Mouse (Mus musculus) c-Kit-negative CD71-positive TER-119-positive erythroid progenitor cells, embryonic 14.5 days (primary cell): ENCODE results near the gene Ccdc163.
A peak's percentile ranks its signal among the peaks of the same experiment; 100 is the strongest.

Source experiments
- DNase-seq: peaks from one replicate; pipeline ENCODE4 v3.0.0-alpha.2; 2013; ENCODE audit warnings: low read depth, low spot score

Ccdc163 gene

DNA sequence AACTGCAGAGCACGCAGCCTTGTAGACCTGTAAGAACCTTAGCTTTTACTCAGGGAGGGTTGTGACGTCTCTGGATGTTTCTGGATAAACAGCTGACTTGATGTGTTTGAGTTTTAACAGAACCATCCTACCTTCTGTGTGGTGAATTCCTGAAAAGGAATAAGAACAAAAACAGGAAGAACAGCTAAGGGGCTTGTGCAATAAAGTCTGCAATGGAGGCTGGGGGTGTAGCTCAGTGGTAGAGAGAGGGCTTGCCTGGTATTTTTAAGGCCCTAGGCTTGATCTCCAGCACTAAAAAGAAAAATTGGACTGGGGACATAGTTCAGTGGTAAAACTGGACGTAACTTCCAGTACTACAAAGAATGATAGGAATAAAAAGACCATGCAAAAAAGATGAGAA is 68.8 kb downstream of the Ccdc163 start:
- DNase-seq, result no peak

DNA sequence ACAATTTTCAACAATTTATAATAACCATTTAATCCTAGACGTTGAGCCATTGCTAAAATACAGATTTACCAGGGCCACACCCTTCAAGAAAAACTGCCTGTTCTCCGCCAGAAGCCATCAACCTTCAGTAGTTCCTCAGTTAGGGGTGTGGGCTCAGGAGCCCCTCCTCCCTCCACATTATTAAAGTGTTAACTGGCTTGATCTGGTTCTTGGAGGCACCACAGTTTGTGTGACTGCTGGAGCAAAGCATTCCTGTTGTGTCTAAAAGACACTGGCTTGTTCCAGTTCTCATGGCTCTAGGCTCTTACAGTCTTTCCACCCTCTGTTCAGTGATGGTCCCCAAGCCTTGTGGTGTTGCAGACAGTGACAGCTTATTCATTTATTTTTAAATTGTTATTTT is 72.2 kb downstream of the Ccdc163 start:
- no peak for DNase-seq

GRCm38 (mm10) chr4:116781366-116781765 is 73.1 kb downstream of the Ccdc163 start:
- DNase-seq, result no peak

- DNase-seq, result no peak
Observed at GRCm38 (mm10) chr4:116782171-116782570, 73.9 kb downstream of the Ccdc163 start.

DNA sequence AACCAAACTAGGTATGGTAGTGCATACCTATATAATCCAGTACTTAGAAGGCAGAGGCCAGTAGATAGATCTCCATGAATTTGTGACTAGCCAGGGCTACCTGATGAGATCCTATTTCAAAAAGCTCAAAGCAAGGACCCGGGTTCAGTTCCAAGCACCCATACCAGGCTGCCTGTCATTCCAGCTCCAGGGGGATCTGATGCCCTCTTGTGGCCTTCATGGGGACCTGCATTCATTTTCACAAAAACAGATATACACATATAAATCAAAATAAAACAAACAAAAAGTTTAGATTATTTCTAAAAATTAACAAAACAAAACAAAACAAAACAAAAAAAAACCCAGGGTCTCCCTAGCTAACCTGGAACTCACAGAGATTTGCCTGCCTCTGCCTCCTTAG is 78.3 kb downstream of the Ccdc163 start:
- no peak for DNase-seq

DNA sequence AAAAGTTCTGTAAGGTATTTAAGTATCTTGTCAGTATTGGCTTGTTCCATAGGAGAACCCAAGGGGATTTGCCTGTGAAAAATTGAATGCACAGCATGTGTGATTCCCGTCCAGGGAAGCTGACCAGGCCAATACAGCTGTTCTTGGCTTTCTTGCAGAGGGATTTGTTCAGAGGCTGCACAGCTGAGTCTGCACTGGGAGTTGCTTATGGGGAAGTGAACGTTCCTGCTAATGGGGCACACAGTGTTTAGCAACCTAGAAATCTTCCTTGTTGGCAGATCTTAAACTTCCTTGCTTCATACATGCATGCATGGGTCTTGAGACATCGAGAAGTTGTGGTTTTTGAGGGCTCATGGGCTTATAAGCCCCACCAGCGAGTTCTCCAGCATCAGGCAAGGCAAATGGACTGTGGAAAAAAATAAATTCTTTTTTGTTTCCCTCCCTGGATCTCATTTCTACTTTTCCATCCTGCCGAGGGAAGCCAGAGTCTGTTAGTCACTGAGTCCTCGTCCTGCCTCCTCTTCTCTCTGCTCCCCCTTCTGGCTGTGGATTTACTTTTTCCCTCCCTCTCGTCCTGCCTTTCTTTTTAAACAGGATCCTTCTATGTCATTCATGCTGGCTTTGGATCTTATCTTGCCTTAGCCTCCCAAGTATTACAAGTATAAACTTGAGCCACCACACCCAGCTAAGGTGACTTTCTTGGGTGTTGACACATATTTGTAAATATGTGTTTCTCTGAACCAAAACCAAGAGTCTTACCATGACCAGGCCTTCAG is 79.9 kb downstream of the Ccdc163 start:
- DNase-seq, result no peak

DNA sequence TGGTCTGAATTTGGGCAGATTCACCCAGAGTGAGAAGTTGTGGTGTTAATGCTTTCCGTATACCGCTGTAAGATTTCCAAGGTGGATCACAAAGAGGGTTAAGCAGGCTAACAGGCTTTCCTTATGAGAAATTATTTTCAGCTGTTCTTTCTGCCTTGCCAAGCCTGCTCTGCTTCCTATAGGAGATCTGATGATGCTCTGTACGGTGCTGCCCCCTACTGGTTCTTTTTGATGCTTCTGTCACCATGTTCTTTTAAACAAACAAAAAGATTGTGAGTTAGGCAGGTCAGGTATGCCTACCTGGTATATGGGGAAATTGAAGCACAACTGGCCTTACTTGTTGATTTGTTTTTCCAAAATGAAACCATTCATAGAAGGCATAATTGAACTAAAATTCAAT is 80.6 kb downstream of the Ccdc163 start:
- DNase-seq, result peak; percentile 59

DNA sequence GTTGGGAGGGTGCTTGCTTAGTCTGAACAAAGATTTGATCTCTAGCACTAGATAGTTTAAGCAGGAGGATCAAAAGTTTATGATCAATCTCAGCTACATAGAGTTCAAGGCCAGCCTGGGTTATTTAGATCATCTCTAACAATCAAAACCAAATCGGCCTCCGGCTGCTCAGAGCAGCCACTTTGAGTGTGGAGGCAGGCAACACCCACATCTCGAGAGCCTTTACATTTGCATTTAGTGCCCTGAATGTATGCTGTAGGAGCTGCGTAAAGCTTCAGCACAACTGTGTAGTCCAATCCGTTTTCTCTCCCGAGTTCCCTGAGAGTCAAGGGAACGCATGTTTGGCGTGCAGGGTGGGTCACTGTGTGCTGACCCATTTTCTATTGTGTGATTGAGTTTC is 84.1 kb downstream of the Ccdc163 start:
- DNase-seq, result no peak

GRCm38 (mm10) chr4:116794273-116794672 is 86.0 kb downstream of the Ccdc163 start:
- DNase-seq, result no peak

GRCm38 (mm10) chr4:116796442-116797110 is 88.3 kb downstream of the Ccdc163 start:
- no peak for DNase-seq

GRCm38 (mm10) chr4:116799901-116800300 is 91.6 kb downstream of the Ccdc163 start:
- no peak for DNase-seq
